ENCODE assay signal across 10 mouse cellular contexts in genomic region chr2:161425587-161425986, GRCm38 (mm10).
DNase-seq lines count a peak whose midpoint lies in the region; ATAC-seq lines count a peak whose summit lies in the region.
"Had no signal": no experiment of that assay in that cellular context is flagged by ENCODE, and none has a peak within 500 bp of the region (broad histone marks: within the 10 kb centered on the region; RNA-seq: fewer than 3 reads in every experiment).

No protein-coding gene starts in this region.

- H3K9me3 ChIP-seq in hindbrain, embryonic 11.5 days (ENCODE audit: control insufficient read depth, low read length), result no peaks in the 10 kb centered on the region
- no peaks in the 10 kb centered on the region for H3K9me3 ChIP-seq in hindbrain, embryonic 16.5 days (ENCODE audit: control insufficient read depth, low read length)

- no peak overlapping the region for H3K4me3 ChIP-seq in hindbrain, embryonic 11.5 days (ENCODE audit: low read depth, low read length)
- no peak overlapping the region for H3K4me3 ChIP-seq in hindbrain, embryonic 16.5 days (ENCODE audit: low read length)
- H3K4me3 ChIP-seq: erythroblast, embryonic 14.5 days had no signal

- DNase-seq in hindbrain, embryonic 11.5 days (ENCODE audit: low spot score), result peak; percentile 30
- DNase-seq in ovary, postnatal 14 days (ENCODE audit: low spot score), result peak; percentile 24
- no peak for DNase-seq in ovary, postnatal 10 days (ENCODE audit: low spot score)
- DNase-seq in forelimb bud, embryonic 11.5 days (ENCODE audit: low read depth, low spot score), result peak; percentile 75
- DNase-seq in testis, postnatal 10 days (ENCODE audit: low spot score), result no peak
- no peak for DNase-seq in layer of hippocampus, postnatal 36 days
- no peak for DNase-seq in urinary bladder, postnatal 25 days (ENCODE audit: low spot score)
- DNase-seq: cerebellum, adult 11-12 months had no signal

- H3K27ac ChIP-seq in hindbrain, embryonic 11.5 days (ENCODE audit: low read depth, low read length), result no peak overlapping the region
- H3K27ac ChIP-seq in hindbrain, embryonic 16.5 days (ENCODE audit: low read depth, low read length), result no peak overlapping the region

- 43% methylated on average over 3 of the region's 3 CpGs for WGBS in hindbrain, embryonic 11.5 days
- 50% methylated on average over 3 of the region's 3 CpGs for whole genome bisulfite sequencing in hindbrain, embryonic 16.5 days

- H3K4me2 ChIP-seq in hindbrain, embryonic 11.5 days (replicated peaks; ENCODE audit: low read depth, low read length), result no peak overlapping the region
- H3K4me2 ChIP-seq in hindbrain, embryonic 16.5 days (ENCODE audit: low read length), result no peak overlapping the region

- no peaks in the 10 kb centered on the region for H3K27me3 ChIP-seq in hindbrain, embryonic 11.5 days (ENCODE audit: control insufficient read depth, insufficient read depth, low read length)
- no peaks in the 10 kb centered on the region for H3K27me3 ChIP-seq in hindbrain, embryonic 16.5 days (replicated peaks; ENCODE audit: control insufficient read depth, insufficient read depth, low read length)

- no peak overlapping the region for H3K9ac ChIP-seq in hindbrain, embryonic 11.5 days (ENCODE audit: low read depth, low read length)
- H3K9ac ChIP-seq in hindbrain, embryonic 16.5 days (ENCODE audit: low read depth, low read length), result no peak overlapping the region

- no peaks in the 10 kb centered on the region for H3K36me3 ChIP-seq in hindbrain, embryonic 11.5 days (ENCODE audit: control insufficient read depth, insufficient read depth, low read length)
- no peaks in the 10 kb centered on the region for H3K36me3 ChIP-seq in hindbrain, embryonic 16.5 days (ENCODE audit: control insufficient read depth, insufficient read depth, low read length)

- no peak for ATAC-seq in hindbrain, embryonic 11.5 days (ENCODE audit: low FRiP score)
- no peak for ATAC-seq in hindbrain, embryonic 16.5 days

- no peaks in the 10 kb centered on the region for H3K4me1 ChIP-seq in hindbrain, embryonic 11.5 days (replicated peaks; ENCODE audit: control insufficient read depth, insufficient read depth, low read length)
- H3K4me1 ChIP-seq in hindbrain, embryonic 16.5 days (ENCODE audit: control insufficient read depth, insufficient read depth, low read depth, low read length), result no peaks in the 10 kb centered on the region

Comparison
In these comparisons a context has a peak if more than half of its experiments do, and no peak if none do; other contexts are left out.
1. DNase-seq: peak in hindbrain, embryonic 11.5 days (single experiment), ovary, postnatal 14 days (single experiment) and forelimb bud, embryonic 11.5 days (single experiment); none in ovary, postnatal 10 days (single experiment), testis, postnatal 10 days (single experiment), layer of hippocampus, postnatal 36 days (0 of 2) and urinary bladder, postnatal 25 days (single experiment).